Mouse (Mus musculus) ES-E14 (cell line): ENCODE results near the gene Ccs. TPM values are rescaled to one million over a fixed set of nuclear protein-coding genes. Genes with fewer than 3 reads are reported as not detected.
A peak's percentile ranks its signal among the peaks of the same experiment; 100 is the strongest.

ENCODE experiments used
- DNase-seq: peaks from one replicate; pipeline ENCODE4 v3.0.0-alpha.2; 2013; ENCODE audit warnings: low read depth, low spot score
- H3K27ac ChIP-seq: 2 replicates; pipeline ENCODE4 v1.5.1; 2012; ENCODE audit warnings: low read depth, mild to moderate bottlenecking, low read length, moderate library complexity, mixed read lengths; ENCODE audit not compliant: poor library complexity, insufficient read depth, severe bottlenecking
- H3K36me3 ChIP-seq: 2 replicates; pipeline ENCODE4 v1.6.1; 2012; ENCODE audit warnings: mild to moderate bottlenecking, low read length, moderate library complexity, mixed read lengths; ENCODE audit not compliant: control insufficient read depth, poor library complexity, insufficient read depth, severe bottlenecking
- H3K4me1 ChIP-seq, 2 experiments: fragments of 150-350 bp in 1 of 2; sonication (generic) in 1 of 2; 2 replicates each; pipeline ENCODE4 v1.6.1; 2012; ENCODE audit warnings: low read length in 2 of 2, mild to moderate bottlenecking in 1 of 2, mixed read lengths in 1 of 2; ENCODE audit not compliant: control insufficient read depth in 2 of 2, insufficient read depth in 2 of 2, poor library complexity in 1 of 2
- H3K4me3 ChIP-seq, 2 experiments: fragments of 150-350 bp in 1 of 2; sonication (generic) in 1 of 2; 2 replicates each; pipeline ENCODE4 v1.5.1; 2012; ENCODE audit warnings: low read length in 2 of 2, low read depth in 1 of 2, mild to moderate bottlenecking in 1 of 2, mixed read lengths in 1 of 2; ENCODE audit not compliant: insufficient read depth in 1 of 2, poor library complexity in 1 of 2, severe bottlenecking in 1 of 2
- H3K9ac ChIP-seq: 2 replicates; pipeline ENCODE4 v1.6.1; 2012; ENCODE audit warnings: low read depth, mild to moderate bottlenecking, low read length, mixed read lengths; ENCODE audit not compliant: poor library complexity, insufficient read depth, severe bottlenecking
- H3K9me3 ChIP-seq: fragments of 150-350 bp; sonication (generic); 2 replicates; pipeline ENCODE4 v1.6.1; 2012; ENCODE audit warnings: low read depth, mild to moderate bottlenecking, low read length; ENCODE audit not compliant: control insufficient read depth, insufficient read depth
- CHD2 ChIP-seq: IDR thresholded peaks from 2 replicates; pipeline ENCODE4 v1.6.1; 2014; ENCODE audit warnings: mild to moderate bottlenecking, low read depth, low read length, inconsistent platforms
- HCFC1 ChIP-seq: IDR thresholded peaks from 2 replicates; pipeline ENCODE4 v1.6.1; 2012; ENCODE audit warnings: low read length, inconsistent platforms, borderline replicate concordance; ENCODE audit not compliant: insufficient read depth
- MAFK ChIP-seq: IDR thresholded peaks from 2 replicates; pipeline ENCODE4 v1.6.1; 2014; ENCODE audit warnings: mild to moderate bottlenecking, low read depth, low read length, inconsistent platforms; ENCODE audit not compliant: insufficient read depth
- ZC3H11A ChIP-seq: IDR thresholded peaks from 2 replicates; pipeline ENCODE4 v1.6.1; 2012; ENCODE audit warnings: low read depth, mild to moderate bottlenecking, inconsistent platforms, low read length, borderline replicate concordance
- ZNF384 ChIP-seq: IDR thresholded peaks from 2 replicates; pipeline ENCODE4 v1.6.1; 2012; ENCODE audit warnings: low read depth, low read length, inconsistent platforms
- in situ Hi-C, 2 experiments: fragments of 600-800 bp; cut with MboI; formaldehyde crosslinking; loops; one replicate each; pipeline ENCODE4 v1.15.1; 2025; ENCODE audit warnings: low sequenced_read_pairs in 2 of 2, inconsistent platforms in 1 of 2; ENCODE audit not compliant: unreplicated experiment in 2 of 2
- total RNA-seq: library from RNA; depleted of rRNA; stranded (reverse); fragments of 300-350 nt; gene quantifications from 2 replicates; pipeline ENCODE4 v1.2.3, GENCODE M21; 2012; rRNA removed

The Ccs gene
- total RNA-seq = 49.9 and 53.0 TPM in 2 replicates

DNA sequence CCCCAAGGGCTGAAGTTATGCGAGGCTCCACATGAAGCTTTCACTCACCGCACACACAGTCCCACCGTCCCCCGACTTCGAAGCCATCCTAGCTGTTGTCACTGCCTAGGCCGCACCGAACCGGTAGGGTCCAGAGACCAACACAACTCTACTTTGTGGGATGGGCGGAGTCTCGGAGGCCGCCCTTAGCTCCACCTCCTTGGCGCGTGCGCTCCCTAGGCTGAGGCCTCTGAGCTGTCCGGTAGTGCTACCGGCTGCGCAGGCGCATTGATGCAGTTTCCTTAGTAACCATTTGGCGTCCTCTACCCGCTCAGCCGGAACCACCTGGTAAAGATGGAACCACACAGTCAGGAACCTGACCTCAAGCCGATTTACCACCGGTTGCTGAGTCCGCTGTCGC lies at the start of gene Ccs, which contains the start of gene Ccdc87:
Gene Ccs (minus strand): TSS at position 184 of the 400 bp plus-strand sequence.
Gene Ccdc87 (plus strand): TSS at position 218 of the 400 bp plus-strand sequence.
- Histone ChIP-seq H3K9me3 (no peaks in the 10 kb centered on the region), H3K9ac (peak within 1 kb of the TSS; percentile 73), H3K4me3 (peak within 1 kb of the TSS; percentile 64 to 66), H3K36me3 (peaks cover 2% of the 10 kb centered on the region; the same call in 1 of the 2 replicates), H3K27ac (no peak within 1 kb of the TSS), H3K4me1 (peaks cover 6 to 7% of the 10 kb centered on the region in 2 experiments; a peak in 2 of 4 replicates)
- peak; percentile 98 for DNase-seq
- in situ Hi-C loops = no loop called here
- TF ChIP-seq HCFC1 (peak; percentile 52; the same call in 1 of the 2 replicates), MAFK (no peak)

GRCm38 (mm10) chr19:4883961-4884360 lies 44.8 kb upstream of the Ccs start:
- Histone ChIP-seq H3K4me3 (no peak overlapping the region), H3K36me3 (peaks cover 4% of the 10 kb centered on the region; the same call in 1 of the 2 replicates), H3K27ac (no peak overlapping the region), H3K9me3 (no peaks in the 10 kb centered on the region), H3K9ac (no peak overlapping the region), H3K4me1 (peaks cover 0 to 6% of the 10 kb centered on the region in 2 experiments; a peak in 2 of 4 replicates)
- TF ChIP-seq MAFK (no peak), CHD2 (no peak), ZNF384 (no peak), HCFC1 (no peak)
- in situ Hi-C loops = no loop called here
- DNase-seq = no peak

- TF ChIP-seq ZC3H11A (no peak), HCFC1 (no peak), ZNF384 (no peak), MAFK (no peak), CHD2 (no peak)
- H3K9me3 ChIP-seq = no peaks in the 10 kb centered on the region
- no peak for DNase-seq
- in situ Hi-C loops = no loop called here
- peak overlapping the region; percentile 55; the same call in 1 of the 2 replicates for H3K9ac ChIP-seq
- H3K4me1 ChIP-seq = peaks cover 2 to 22% of the 10 kb centered on the region in 2 experiments; a peak in 3 of 4 replicates
- no peak overlapping the region for H3K27ac ChIP-seq
- H3K36me3 ChIP-seq = peaks cover 4% of the 10 kb centered on the region; the same call in 1 of the 2 replicates
- peak overlapping the region; percentile 92 to 99 for H3K4me3 ChIP-seq
These were observed 40.2 kb upstream of the Ccs start for GRCm38 (mm10) chr19:4879324-4879703.

DNA sequence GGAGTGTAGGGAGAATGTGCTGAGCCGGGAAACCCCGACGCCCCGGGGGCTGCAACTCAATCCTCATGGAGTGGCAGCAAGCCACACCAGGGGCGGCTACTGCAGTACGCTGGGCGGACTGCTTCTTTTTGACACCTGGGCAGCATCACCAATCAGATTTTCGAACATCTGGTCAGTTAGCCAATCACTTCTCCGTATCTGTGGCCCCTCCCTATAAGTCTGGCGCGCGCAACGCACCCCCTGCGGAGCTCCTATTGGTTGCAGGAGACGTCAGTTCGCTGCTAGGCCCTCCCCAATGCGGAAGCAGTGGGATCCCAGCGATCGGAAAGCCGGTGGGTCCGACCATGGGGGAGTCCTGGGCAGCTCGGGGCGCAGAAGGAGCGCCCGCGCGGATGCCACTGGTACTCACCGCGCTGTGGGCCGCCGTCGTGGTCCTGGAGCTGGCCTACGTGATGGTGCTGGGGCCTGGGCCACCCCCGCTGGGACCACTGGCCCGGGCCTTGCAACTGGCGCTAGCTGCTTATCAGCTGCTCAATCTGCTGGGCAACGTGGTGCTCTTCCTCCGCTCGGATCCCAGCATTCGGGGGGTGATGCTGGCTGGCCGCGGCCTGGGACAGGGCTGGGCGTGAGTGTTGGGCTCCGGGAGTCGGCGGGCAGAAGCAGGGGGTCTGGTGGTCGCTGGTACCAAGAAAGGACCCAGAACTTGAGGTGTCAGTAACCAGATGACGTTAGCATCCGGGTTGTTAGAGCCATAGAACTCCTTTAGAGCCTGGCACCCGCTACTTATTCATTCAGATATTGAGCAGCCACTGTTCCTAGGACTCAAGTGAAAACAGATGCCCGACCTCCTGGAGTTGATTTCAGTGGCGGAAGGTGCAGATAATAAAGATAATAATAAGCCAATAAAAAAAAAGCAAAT lies 39.5 kb upstream of the Ccs start, which contains the start of gene Zdhhc24:
Gene Zdhhc24 (plus strand): TSS at position 264 of the 919 bp plus-strand sequence.
- TF ChIP-seq HCFC1 = no peak
- TF ChIP-seq CHD2 = peak; percentile 83
- peak; percentile 94 for DNase-seq
- in situ Hi-C loops = no loop called here
- Histone ChIP-seq H3K36me3 (peaks cover 2% of the 10 kb centered on the region; the same call in 1 of the 2 replicates), H3K4me3 (peak within 1 kb of the TSS; percentile 92 to 99), H3K9me3 (no peaks in the 10 kb centered on the region), H3K9ac (peak within 1 kb of the TSS; percentile 92), H3K27ac (peak within 1 kb of the TSS; percentile 14; the same call in 1 of the 2 replicates), H3K4me1 (peaks cover 2 to 22% of the 10 kb centered on the region in 2 experiments; a peak in 3 of 4 replicates)
